Mouse (Mus musculus) neural tube, embryonic 13.5 days (tissue): ENCODE data around the gene Mapt. TPM values are rescaled to one million over a fixed set of nuclear protein-coding genes. Genes with fewer than 3 reads are reported as not detected.

Source experiments
- ATAC-seq: fragments of 200-750 bp; cut with Nextera tagmentation; 2 replicates; pipeline ENCODE4 v1.8.0; 2017; ENCODE audit warnings: low read depth, mild to moderate bottlenecking, moderate TSS enrichment, moderate library complexity
- H3K27ac ChIP-seq: fragments of 300-500 bp; sonication (generic); replicated peaks from 2 replicates; pipeline ENCODE4 v1.5.1; 2015; ENCODE audit warnings: moderate library complexity, mild to moderate bottlenecking, inconsistent platforms
- H3K27me3 ChIP-seq: fragments of 300-500 bp; sonication (generic); 2 replicates; pipeline ENCODE4 v1.6.1; 2015; ENCODE audit warnings: mild to moderate bottlenecking, inconsistent platforms
- H3K36me3 ChIP-seq: fragments of 300-500 bp; sonication (generic); 2 replicates; pipeline ENCODE4 v1.6.1; 2015; ENCODE audit warnings: mild to moderate bottlenecking, inconsistent platforms
- H3K4me1 ChIP-seq: fragments of 300-500 bp; sonication (generic); replicated peaks from 2 replicates; pipeline ENCODE4 v1.6.1; 2015; ENCODE audit warnings: inconsistent platforms
- H3K4me2 ChIP-seq: fragments of 300-500 bp; sonication (generic); 2 replicates; pipeline ENCODE4 v1.6.1; 2015; ENCODE audit warnings: inconsistent platforms, mild to moderate bottlenecking, moderate library complexity
- H3K4me3 ChIP-seq: fragments of 300-500 bp; sonication (generic); 2 replicates; pipeline ENCODE4 v1.5.1; 2015; ENCODE audit warnings: mild to moderate bottlenecking, inconsistent platforms
- H3K9ac ChIP-seq: fragments of 300-500 bp; sonication (generic); 2 replicates; pipeline ENCODE4 v1.6.1; 2015; ENCODE audit warnings: moderate library complexity, mild to moderate bottlenecking, inconsistent platforms
- H3K9me3 ChIP-seq: fragments of 300-500 bp; sonication (generic); 2 replicates; pipeline ENCODE4 v1.6.1; 2016; ENCODE audit warnings: inconsistent platforms
- WGBS: fragments of 180-500 bp; shearing (Covaris S2); methylation state at CpG from one replicate; pipeline ENCODE4 v1.1.7; 2015; 5-methylcytosine and 5-hydroxymethylcytosine counted together
- polyA plus RNA-seq: library from polyadenylated mRNA; unstranded; fragments of >200 nt; fragmentation: Nextera tagmentation; extraction: Ambion mirVana; gene quantifications from 2 replicates; pipeline ENCODE4 v1.2.1, GENCODE M21; 2015

Gene Mapt
- polyA plus RNA-seq, 1 experiment from 2014 or later: 665 TPM

DNA sequence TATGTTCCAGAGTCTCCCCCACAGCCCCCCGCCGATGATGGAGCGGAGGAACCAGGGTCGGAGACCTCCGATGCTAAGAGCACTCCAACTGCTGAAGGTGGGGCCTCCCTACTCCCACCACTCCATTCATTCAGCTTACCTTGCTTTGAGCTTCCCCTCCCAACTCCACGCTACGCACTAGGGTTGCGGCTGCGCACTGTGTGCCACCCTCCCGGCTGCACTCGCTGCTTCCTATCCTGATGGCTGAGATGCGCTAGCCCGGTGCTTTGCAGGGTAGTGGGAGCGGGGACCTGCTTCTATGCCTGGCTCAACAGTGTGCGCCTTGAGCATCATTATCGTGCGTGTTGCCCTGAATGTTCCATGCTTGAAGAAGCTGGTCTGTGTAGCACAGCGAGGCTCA is 55.9 kb downstream of the Mapt start:
- H3K36me3 ChIP-seq: peaks cover 72% of the 10 kb centered on the region
- H3K9me3 ChIP-seq: no peaks in the 10 kb centered on the region
- no peak overlapping the region for H3K9ac ChIP-seq
- peaks cover 8% of the 10 kb centered on the region; the same call in 1 of the 2 replicates for H3K4me1 ChIP-seq
- 94% methylated on average over 18 of the region's 18 CpGs for WGBS
- no peak overlapping the region for H3K4me3 ChIP-seq
- no peak overlapping the region for H3K4me2 ChIP-seq
- H3K27ac ChIP-seq: no peak overlapping the region
- no peak for ATAC-seq
- H3K27me3 ChIP-seq: no peaks in the 10 kb centered on the region

DNA sequence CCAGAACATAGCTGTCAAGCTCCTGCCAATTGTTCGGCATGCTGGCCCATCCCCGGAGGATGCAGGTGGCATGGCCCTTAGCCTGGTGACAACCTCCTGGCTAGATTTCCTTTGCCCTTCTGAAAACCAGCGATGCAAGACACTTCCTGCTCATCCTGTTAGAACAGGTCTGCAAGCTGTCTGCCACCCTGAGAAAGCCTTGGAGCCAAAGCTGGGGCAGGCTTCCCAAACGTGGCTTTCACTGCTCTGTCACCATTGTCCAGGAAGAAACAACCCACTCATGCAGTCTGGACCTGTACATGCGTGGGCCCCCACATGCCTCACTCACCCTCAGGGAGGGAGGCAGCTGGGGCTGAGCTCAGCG is 57.6 kb downstream of the Mapt start:
- Histone ChIP-seq H3K4me2 (no peak overlapping the region), H3K4me3 (no peak overlapping the region), H3K27ac (no peak overlapping the region), H3K9ac (no peak overlapping the region), H3K36me3 (peaks cover 72% of the 10 kb centered on the region), H3K27me3 (no peaks in the 10 kb centered on the region), H3K9me3 (no peaks in the 10 kb centered on the region), H3K4me1 (peaks cover 8% of the 10 kb centered on the region; the same call in 1 of the 2 replicates)
- WGBS: 55% methylated on average over 6 of the region's 6 CpGs
- ATAC-seq: no peak

DNA sequence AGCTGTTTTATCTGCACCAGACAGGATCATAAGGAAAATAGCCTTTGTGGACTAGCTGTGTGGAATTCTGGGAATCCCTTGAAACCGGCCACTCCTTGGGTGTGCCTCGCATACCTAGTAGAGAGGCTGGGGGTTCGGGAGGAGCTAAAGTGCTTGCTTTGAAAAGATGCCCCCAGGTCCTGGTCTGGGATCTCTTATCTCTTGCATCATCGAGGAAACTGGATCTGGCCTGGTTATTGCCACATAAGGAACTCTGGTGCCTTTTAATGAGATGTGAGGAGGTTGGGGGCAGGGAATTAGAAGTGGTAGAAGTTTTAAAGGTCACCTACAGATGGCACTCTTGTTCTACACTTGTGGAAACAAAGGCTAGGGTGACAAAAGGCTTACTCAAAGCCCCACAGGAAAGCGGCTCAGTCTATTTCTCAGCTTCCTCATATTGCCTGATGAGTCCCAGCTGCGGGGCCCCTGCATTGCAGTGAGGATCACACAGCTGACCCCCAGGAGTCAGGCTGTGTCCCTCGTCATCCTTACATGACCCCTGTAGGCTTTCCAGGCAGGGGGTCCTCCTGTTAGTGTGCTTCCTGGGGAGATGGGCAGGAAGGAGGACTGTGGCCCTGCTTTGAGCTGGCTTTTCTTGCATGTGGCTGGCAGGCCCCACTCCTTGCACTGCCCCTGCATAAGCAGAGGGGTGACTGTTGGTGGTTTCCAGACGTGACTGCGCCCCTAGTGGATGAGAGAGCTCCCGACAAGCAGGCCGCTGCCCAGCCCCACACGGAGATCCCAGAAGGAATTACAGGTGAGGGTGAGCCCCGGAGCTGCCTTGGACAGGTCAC is 58.2 kb downstream of the Mapt start:
- H3K4me1 ChIP-seq: peaks cover 8% of the 10 kb centered on the region; the same call in 1 of the 2 replicates
- peaks cover 70% of the 10 kb centered on the region for H3K36me3 ChIP-seq
- H3K27ac ChIP-seq: 0 out of 2 replicates have a peak overlapping the region, but pooled peaks have one; percentile 50
- H3K9ac ChIP-seq: no peak overlapping the region
- H3K4me2 ChIP-seq: no peak overlapping the region
- H3K4me3 ChIP-seq: no peak overlapping the region
- no peaks in the 10 kb centered on the region for H3K9me3 ChIP-seq
- no peaks in the 10 kb centered on the region for H3K27me3 ChIP-seq
- ATAC-seq: peak; percentile 45
- WGBS: 25% methylated on average over 13 of the region's 13 CpGs

DNA sequence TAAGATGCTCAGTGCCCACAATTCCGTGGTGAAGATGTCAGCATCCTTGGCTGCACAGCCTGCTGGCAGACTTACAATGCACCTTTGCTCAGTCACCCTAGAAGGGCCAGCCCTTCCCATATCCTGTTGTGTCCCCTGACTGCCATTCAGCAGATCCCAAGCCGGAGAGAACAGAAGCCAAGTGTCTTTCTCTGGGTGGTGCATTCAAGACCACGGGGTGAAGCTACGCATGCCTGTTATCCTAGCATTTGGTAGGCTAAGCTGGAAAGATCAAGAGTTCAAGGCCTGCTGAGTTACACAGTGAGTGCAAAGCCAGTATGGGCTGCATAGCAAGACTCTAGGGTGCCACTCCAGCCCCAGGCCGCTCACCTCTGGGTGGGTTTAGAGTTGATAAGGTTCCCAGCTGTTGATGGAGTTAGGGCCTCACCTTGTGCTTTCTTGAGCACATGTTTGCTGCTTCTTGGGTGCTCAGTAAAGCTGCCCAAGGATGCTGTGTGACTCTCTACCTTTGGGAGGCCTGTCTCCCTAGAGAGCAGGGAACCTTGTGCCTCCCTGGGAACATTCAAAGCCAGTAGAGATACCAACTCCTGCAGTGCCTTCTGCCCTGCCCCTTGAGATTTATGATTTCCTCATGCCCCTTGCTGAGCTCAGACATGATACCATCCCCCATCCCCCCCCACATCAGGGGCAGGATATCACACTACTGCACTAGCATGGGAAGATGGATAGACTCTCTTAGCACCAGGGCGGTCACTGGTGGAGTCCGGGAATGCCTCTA is 61.4 kb downstream of the Mapt start:
- Histone ChIP-seq H3K9ac (no peak overlapping the region), H3K4me3 (no peak overlapping the region), H3K4me2 (no peak overlapping the region), H3K9me3 (no peaks in the 10 kb centered on the region), H3K36me3 (peaks cover 60% of the 10 kb centered on the region), H3K27ac (no peak overlapping the region), H3K27me3 (no peaks in the 10 kb centered on the region), H3K4me1 (peaks cover 15% of the 10 kb centered on the region)
- ATAC-seq: no peak
- 82% methylated on average over 7 of the region's 7 CpGs for whole genome bisulfite sequencing

DNA sequence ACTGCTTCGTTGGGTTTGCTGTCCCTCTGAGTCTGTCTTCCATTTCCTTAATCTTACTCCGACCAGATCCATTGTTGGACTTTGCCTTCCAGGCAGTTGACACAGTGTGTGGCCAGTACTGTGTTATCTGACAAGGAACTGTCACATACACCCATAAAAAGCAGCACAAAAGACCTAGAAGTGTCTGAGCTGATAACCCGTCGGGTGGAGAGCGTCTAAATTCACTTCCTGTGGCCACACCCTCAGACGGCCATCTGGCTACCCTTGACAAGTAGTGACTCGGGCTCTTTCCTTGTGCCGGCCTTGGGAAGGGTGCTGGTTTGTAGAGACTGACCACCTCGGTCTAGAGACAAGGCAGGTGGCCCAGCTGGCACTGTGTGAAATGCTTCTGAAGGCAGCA is 62.1 kb downstream of the Mapt start:
- Histone ChIP-seq H3K9ac (no peak overlapping the region), H3K4me3 (no peak overlapping the region), H3K27ac (no peak overlapping the region), H3K9me3 (no peaks in the 10 kb centered on the region), H3K27me3 (no peaks in the 10 kb centered on the region), H3K36me3 (peaks cover 55% of the 10 kb centered on the region), H3K4me2 (no peak overlapping the region), H3K4me1 (peaks cover 15% of the 10 kb centered on the region)
- ATAC-seq: no peak
- WGBS: 71% methylated on average over 9 of the region's 9 CpGs

DNA sequence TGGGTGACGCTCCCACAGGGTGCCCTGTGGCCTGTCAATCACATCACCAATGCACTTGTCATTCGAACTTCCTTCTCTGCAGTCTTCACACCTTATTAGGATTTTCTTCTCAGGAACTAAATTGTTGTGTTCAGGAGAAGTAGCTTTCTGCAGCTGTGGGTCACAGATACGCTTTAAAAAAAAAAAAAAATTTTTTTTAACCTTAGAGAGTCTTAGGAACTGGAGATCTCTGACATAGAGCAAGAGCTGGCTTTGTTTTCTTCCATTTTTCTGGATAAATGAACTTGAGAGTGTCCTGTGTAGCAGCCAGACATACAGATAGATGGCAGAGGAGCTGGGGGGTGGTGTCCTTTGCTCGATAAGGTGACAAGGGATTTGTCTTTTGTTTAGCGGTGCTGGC is 64.0 kb downstream of the Mapt start:
- H3K4me3 ChIP-seq: no peak overlapping the region
- H3K4me2 ChIP-seq: no peak overlapping the region
- no peaks in the 10 kb centered on the region for H3K27me3 ChIP-seq
- no peak for ATAC-seq
- H3K9ac ChIP-seq: no peak overlapping the region
- WGBS: 60% methylated on average over 5 of the region's 5 CpGs
- peaks cover 68% of the 10 kb centered on the region for H3K36me3 ChIP-seq
- H3K4me1 ChIP-seq: peaks cover 7% of the 10 kb centered on the region; the same call in 1 of the 2 replicates
- 0 out of 2 replicates have a peak overlapping the region, but pooled peaks have one; percentile 5 for H3K27ac ChIP-seq
- H3K9me3 ChIP-seq: no peaks in the 10 kb centered on the region

DNA sequence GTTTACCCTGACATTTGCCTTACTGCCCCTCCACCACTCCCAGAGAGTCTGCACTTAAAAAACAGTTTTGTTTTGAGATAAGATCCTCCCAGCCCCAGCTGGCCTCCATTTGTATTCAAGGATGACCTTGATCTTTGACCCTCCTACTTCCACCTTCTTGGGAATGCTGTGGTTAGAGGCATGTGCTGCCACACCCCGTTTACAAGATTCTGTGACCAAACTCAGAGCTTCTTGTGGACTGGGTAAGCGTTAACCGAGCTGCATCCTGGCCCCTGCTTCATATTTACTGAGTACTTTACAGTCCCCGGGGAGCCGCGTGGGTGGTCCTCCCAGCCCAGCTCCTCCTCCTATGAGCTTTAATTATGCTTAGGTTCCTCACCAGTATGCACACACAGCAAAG is 64.5 kb downstream of the Mapt start:
- Histone ChIP-seq H3K9me3 (no peaks in the 10 kb centered on the region), H3K4me2 (no peak overlapping the region), H3K9ac (no peak overlapping the region), H3K4me1 (peaks cover 7% of the 10 kb centered on the region; the same call in 1 of the 2 replicates), H3K27ac (0 out of 2 replicates have a peak overlapping the region, but pooled peaks have one; percentile 5), H3K4me3 (no peak overlapping the region), H3K36me3 (peaks cover 64% of the 10 kb centered on the region), H3K27me3 (no peaks in the 10 kb centered on the region)
- WGBS: 36% methylated on average over 6 of the region's 6 CpGs
- no peak for ATAC-seq

DNA sequence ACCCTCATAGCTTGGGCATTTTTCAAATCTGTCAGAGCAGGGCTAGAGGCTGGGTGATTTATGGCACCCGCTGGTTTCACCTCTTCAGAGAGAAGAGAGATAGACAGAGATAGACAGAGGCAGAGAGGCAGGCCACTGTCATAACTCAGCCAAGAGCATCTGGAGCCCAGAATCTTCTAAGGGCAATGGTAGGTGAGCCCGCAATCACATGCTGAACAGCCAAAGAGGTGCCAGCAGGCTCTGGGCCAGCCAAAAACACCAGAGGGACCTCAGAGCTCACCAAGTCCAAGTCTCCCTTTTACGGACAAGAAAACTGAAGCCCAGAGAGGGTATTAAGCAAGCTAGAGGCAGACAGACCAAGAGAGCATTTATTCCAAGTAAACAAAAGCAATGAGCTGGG is 66.5 kb downstream of the Mapt start:
- Histone ChIP-seq H3K4me3 (no peak overlapping the region), H3K9me3 (no peaks in the 10 kb centered on the region), H3K27ac (0 out of 2 replicates have a peak overlapping the region, but pooled peaks have one; percentile 0), H3K4me1 (peaks cover 7% of the 10 kb centered on the region; the same call in 1 of the 2 replicates), H3K36me3 (peaks cover 50% of the 10 kb centered on the region), H3K9ac (no peak overlapping the region), H3K27me3 (no peaks in the 10 kb centered on the region), H3K4me2 (no peak overlapping the region)
- WGBS: 91% methylated on average over 3 of the region's 3 CpGs
- ATAC-seq: no peak

DNA sequence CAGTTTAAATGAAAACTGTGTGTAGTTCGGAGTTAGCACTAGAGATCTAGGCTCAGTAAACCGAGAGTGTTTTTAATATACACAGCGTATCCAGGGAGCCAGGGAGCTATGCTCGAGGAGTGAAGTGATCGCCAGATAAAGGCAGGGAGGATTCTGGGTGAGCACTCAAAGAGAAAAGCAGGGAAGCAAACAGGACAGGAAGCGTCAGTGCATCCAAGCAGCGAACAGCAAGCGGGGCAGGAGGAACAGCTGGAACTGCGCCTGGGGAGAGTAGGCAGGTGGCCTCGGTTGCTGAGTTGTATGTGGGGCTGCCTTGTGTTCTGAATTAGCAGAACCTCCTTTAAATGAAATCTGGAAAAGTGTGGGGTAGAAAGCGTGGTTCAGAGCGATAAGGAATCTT is 71.4 kb downstream of the Mapt start:
- Histone ChIP-seq H3K4me1 (no peaks in the 10 kb centered on the region), H3K4me2 (no peak overlapping the region), H3K4me3 (no peak overlapping the region), H3K36me3 (peaks cover 52% of the 10 kb centered on the region), H3K27me3 (no peaks in the 10 kb centered on the region), H3K9me3 (no peaks in the 10 kb centered on the region), H3K9ac (no peak overlapping the region), H3K27ac (no peak overlapping the region)
- 58% methylated on average over 12 of the region's 12 CpGs for WGBS
- no peak for ATAC-seq

DNA sequence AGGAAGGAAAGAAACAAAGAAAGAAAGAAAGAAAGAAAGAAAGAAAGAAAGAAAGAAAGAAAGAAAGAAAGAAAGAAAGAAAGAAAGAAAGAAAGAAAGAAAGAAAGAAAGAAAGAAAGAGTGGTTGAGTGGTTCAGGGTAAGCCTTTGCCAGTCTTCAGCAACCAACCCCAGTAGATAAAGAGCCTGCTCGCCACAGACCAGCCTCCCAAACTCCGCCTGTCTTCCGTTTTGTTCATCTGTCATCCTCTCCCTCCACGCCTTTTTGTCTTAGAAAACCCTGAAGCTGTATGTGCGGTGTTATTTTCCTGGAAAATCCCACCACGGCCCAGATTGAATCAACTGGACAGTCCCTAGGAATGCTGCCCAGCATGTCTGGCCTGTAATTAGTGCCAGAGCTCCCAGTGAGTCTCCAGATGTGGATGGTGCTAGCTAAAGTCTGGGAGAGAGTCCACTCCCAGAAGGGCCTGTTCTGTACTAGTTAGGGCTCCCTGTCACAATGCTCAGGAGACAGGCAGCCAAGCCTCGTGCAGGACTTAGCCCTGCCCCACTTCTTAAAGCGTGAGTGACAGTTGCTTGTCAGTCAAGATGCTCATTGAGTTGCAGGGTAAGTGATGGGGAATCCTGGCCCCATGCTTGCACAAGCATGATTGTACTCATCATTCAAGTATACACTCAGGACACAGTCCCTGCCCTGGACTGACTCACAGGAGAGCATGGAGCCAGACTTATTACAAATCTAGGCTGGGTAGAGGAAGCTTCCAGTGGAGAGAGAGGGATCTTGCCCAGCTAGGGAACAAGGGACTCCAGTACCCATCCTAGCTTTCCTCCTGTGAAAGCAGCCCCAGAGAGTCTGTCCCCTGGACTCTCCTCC is 72.1 kb downstream of the Mapt start:
- Histone ChIP-seq H3K9me3 (no peaks in the 10 kb centered on the region), H3K9ac (no peak overlapping the region), H3K4me1 (no peaks in the 10 kb centered on the region), H3K4me2 (no peak overlapping the region), H3K36me3 (peaks cover 59% of the 10 kb centered on the region), H3K27ac (no peak overlapping the region), H3K4me3 (no peak overlapping the region), H3K27me3 (no peaks in the 10 kb centered on the region)
- WGBS: 67% methylated on average over 8 of the region's 8 CpGs
- no peak for ATAC-seq

DNA sequence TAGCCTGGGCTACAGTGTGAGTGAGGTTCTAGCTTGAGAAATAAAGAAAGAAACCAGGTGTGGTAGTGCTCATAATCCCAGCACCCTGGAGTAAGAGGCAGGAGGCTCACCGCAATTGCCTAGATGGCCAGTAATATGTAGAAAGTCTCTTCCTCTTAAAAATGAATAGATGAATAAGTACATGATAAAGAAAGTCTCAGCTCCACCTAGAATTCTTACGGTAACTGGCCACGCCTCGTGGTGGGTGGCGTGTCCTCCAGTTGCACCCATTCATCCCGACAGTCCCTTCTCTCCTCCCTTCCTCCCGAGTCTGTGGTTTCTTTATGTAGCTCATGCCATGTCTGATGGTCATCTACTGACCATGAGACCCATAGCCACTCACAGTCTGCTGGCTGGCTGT is 74.5 kb downstream of the Mapt start:
- no peak overlapping the region for H3K4me2 ChIP-seq
- no peak overlapping the region for H3K9ac ChIP-seq
- peaks cover 55% of the 10 kb centered on the region for H3K36me3 ChIP-seq
- no peak overlapping the region for H3K4me3 ChIP-seq
- ATAC-seq: no peak
- WGBS: 87% methylated on average over 7 of the region's 7 CpGs
- 0 out of 2 replicates have a peak, but pooled peaks cover 7% of the 10 kb centered on the region for H3K27me3 ChIP-seq
- no peak overlapping the region for H3K27ac ChIP-seq
- no peaks in the 10 kb centered on the region for H3K9me3 ChIP-seq
- H3K4me1 ChIP-seq: no peaks in the 10 kb centered on the region
